Mouse (Mus musculus) urinary bladder, postnatal 36 days (tissue): ENCODE measurements around the gene Olig3.
"Not testable (repeated sequence)": the region's sequence is repeated elsewhere in the genome, so short reads cannot be mapped to it uniquely, and the experiment has no call there.

Experiments used
- DNase-seq, 2 experiments: peaks; one replicate each; pipeline ENCODE4 v3.0.0; 2022; ENCODE audit warnings: low spot score in 2 of 2, mixed read lengths in 1 of 2

Gene Olig3

GRCm38 (mm10) chr10:19361539-19362293 is 5.4 kb downstream of the Olig3 start:
- DNase-seq, result no peak

- DNase-seq, result no peak
Observed at GRCm38 (mm10) chr10:19362294-19362590, 5.9 kb downstream of the Olig3 start.

- DNase-seq, result no peak
Observed at GRCm38 (mm10) chr10:19362861-19363260, 6.5 kb downstream of the Olig3 start.

GRCm38 (mm10) chr10:19363365-19363764 is 7.0 kb downstream of the Olig3 start:
- DNase-seq, result no peak

GRCm38 (mm10) chr10:19369143-19369542 is 12.8 kb downstream of the Olig3 start:
- DNase-seq, result no peak

GRCm38 (mm10) chr10:19370146-19370545 is 13.8 kb downstream of the Olig3 start:
- DNase-seq, result no peak

GRCm38 (mm10) chr10:19372263-19372662 is 15.9 kb downstream of the Olig3 start:
- no peak for DNase-seq

GRCm38 (mm10) chr10:19373797-19374196 is 17.5 kb downstream of the Olig3 start:
- no peak for DNase-seq

GRCm38 (mm10) chr10:19374311-19374710 is 18.0 kb downstream of the Olig3 start:
- no peak for DNase-seq

GRCm38 (mm10) chr10:19375838-19376237 is 19.5 kb downstream of the Olig3 start:
- DNase-seq, result no peak

- not testable (repeated sequence) for DNase-seq
Observed at GRCm38 (mm10) chr10:19380971-19381370, 24.6 kb downstream of the Olig3 start.

- DNase-seq, result no peak
Observed at GRCm38 (mm10) chr10:19384176-19384575, 27.8 kb downstream of the Olig3 start.

GRCm38 (mm10) chr10:19391819-19392218 is 35.5 kb downstream of the Olig3 start:
- no peak for DNase-seq

GRCm38 (mm10) chr10:19396485-19397137 is 40.3 kb downstream of the Olig3 start:
- DNase-seq, result no peak

- DNase-seq, result no peak
Observed at GRCm38 (mm10) chr10:19397396-19397795, 41.1 kb downstream of the Olig3 start.

- DNase-seq, result no peak
Observed at GRCm38 (mm10) chr10:19401136-19401535, 44.8 kb downstream of the Olig3 start.

- DNase-seq, result no peak
Observed at GRCm38 (mm10) chr10:19404401-19404800, 48.1 kb downstream of the Olig3 start.

- no peak for DNase-seq
Observed at GRCm38 (mm10) chr10:19405959-19406358, 49.6 kb downstream of the Olig3 start.

- DNase-seq, result no peak
Observed at GRCm38 (mm10) chr10:19407168-19407567, 50.8 kb downstream of the Olig3 start.
